Mouse (Mus musculus): ENCODE results near the gene Dusp5. TPM values are rescaled to one million over a fixed set of nuclear protein-coding genes. Genes with fewer than 3 reads are reported as not detected.

The Dusp5 gene
- 2.8 and 3.0 TPM in 2 replicates for polyA plus RNA-seq (2016; fragmentation: Nextera tagmentation; extraction: Ambion mirVana)

GRCm38 (mm10) chr19:53528752-53529454 lies at the start of gene Dusp5:
Dusp5 (plus strand) TSS chr19:53529109.
- Histone ChIP-seq H3K4me2 (peak within 1 kb of the TSS; percentile 80), H3K36me3 (replicated peaks) (no peaks in the 10 kb centered on the region), H3K9ac (peak within 1 kb of the TSS; percentile 64), H3K4me3 (replicated peaks) (peak within 1 kb of the TSS; percentile 63), H3K27ac (peak within 1 kb of the TSS; percentile 66), H3K9me3 (no peaks in the 10 kb centered on the region), H3K27me3 (peaks cover 45% of the 10 kb centered on the region), H3K4me1 (peaks cover 26% of the 10 kb centered on the region)
- peak; percentile 97 for ATAC-seq (ENCODE audit: low FRiP score)
- WGBS, result under 1% methylated on average over 82 of the region's 84 CpGs

- Histone ChIP-seq H3K36me3 (replicated peaks) (no peaks in the 10 kb centered on the region), H3K4me1 (no peaks in the 10 kb centered on the region), H3K4me3 (replicated peaks) (no peak overlapping the region), H3K9ac (no peak overlapping the region), H3K27me3 (no peaks in the 10 kb centered on the region), H3K4me2 (no peak overlapping the region), H3K9me3 (no peaks in the 10 kb centered on the region), H3K27ac (no peak overlapping the region)
- ATAC-seq (ENCODE audit: low FRiP score), result no peak
- WGBS, result 86% methylated on average over 8 of the region's 8 CpGs
Measured at GRCm38 (mm10) chr19:53479590-53479989, 49.3 kb upstream of the Dusp5 start.

DNA sequence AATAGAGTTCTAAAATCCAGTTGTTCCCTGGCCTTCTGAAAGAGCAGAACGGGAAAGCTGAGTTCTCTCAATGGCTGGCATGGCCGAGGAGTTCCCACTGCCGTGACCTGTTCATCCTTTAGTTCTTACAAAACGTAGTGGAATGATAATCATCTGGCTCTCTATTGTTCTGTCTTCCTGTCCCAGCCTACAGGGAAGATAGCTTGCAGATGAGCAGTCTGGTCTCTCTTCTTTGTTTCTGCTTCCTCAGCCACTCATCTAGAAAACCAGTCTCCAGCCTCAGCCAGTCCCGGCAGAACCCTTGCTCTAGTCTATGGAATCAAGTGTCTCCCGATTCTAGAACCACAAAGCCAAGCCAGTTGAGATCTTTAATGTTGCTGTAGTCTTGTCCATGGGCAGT lies 46.8 kb upstream of the Dusp5 start:
- H3K4me2 ChIP-seq, result no peak overlapping the region
- no peaks in the 10 kb centered on the region for H3K36me3 ChIP-seq (replicated peaks)
- no peaks in the 10 kb centered on the region for H3K9me3 ChIP-seq
- H3K4me1 ChIP-seq, result no peaks in the 10 kb centered on the region
- 66% methylated on average over 6 of the region's 6 CpGs for WGBS
- H3K9ac ChIP-seq, result no peak overlapping the region
- no peak overlapping the region for H3K4me3 ChIP-seq (replicated peaks)
- no peak overlapping the region for H3K27ac ChIP-seq
- ATAC-seq (ENCODE audit: low FRiP score), result no peak
- H3K27me3 ChIP-seq, result no peaks in the 10 kb centered on the region

GRCm38 (mm10) chr19:53482527-53482926 lies 46.4 kb upstream of the Dusp5 start:
- Histone ChIP-seq H3K9me3 (no peaks in the 10 kb centered on the region), H3K4me1 (no peaks in the 10 kb centered on the region), H3K27ac (no peak overlapping the region), H3K27me3 (no peaks in the 10 kb centered on the region), H3K4me2 (no peak overlapping the region), H3K4me3 (replicated peaks) (no peak overlapping the region), H3K36me3 (replicated peaks) (no peaks in the 10 kb centered on the region), H3K9ac (no peak overlapping the region)
- 81% methylated on average over 5 of the region's 5 CpGs for WGBS
- no peak for ATAC-seq (ENCODE audit: low FRiP score)

DNA sequence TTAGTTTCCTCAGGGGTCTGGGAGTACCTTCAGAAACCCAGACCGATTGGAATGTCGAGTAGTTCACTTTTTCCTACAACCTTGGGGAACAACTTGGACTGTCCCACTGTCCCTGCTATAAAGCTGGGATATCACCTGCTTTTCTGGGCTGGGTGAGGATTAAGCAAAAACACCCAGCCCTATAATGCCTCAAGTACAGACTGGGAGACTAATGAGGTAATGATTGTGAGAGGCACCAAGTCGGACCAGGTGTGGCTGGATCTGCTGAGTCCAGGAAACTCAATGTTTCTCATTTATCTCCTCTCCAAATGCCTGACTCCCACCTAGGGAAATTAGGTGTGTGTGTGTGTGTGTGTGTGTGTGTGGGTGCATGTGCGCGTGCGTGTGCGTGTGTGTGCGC lies 44.9 kb upstream of the Dusp5 start:
- no peak overlapping the region for H3K4me3 ChIP-seq (replicated peaks)
- no peak for ATAC-seq (ENCODE audit: low FRiP score)
- no peaks in the 10 kb centered on the region for H3K9me3 ChIP-seq
- no peaks in the 10 kb centered on the region for H3K4me1 ChIP-seq
- no peak overlapping the region for H3K27ac ChIP-seq
- no peaks in the 10 kb centered on the region for H3K36me3 ChIP-seq (replicated peaks)
- H3K9ac ChIP-seq, result no peak overlapping the region
- H3K4me2 ChIP-seq, result no peak overlapping the region
- 94% methylated on average over 8 of the region's 8 CpGs for WGBS
- H3K27me3 ChIP-seq, result no peaks in the 10 kb centered on the region

GRCm38 (mm10) chr19:53484918-53485317 lies 44.0 kb upstream of the Dusp5 start:
- Histone ChIP-seq H3K9me3 (no peaks in the 10 kb centered on the region), H3K36me3 (replicated peaks) (no peaks in the 10 kb centered on the region), H3K4me1 (no peaks in the 10 kb centered on the region), H3K27ac (no peak overlapping the region), H3K9ac (no peak overlapping the region), H3K4me3 (replicated peaks) (no peak overlapping the region), H3K27me3 (no peaks in the 10 kb centered on the region), H3K4me2 (no peak overlapping the region)
- 95% methylated on average over 3 of the region's 3 CpGs for WGBS
- no peak for ATAC-seq (ENCODE audit: low FRiP score)

DNA sequence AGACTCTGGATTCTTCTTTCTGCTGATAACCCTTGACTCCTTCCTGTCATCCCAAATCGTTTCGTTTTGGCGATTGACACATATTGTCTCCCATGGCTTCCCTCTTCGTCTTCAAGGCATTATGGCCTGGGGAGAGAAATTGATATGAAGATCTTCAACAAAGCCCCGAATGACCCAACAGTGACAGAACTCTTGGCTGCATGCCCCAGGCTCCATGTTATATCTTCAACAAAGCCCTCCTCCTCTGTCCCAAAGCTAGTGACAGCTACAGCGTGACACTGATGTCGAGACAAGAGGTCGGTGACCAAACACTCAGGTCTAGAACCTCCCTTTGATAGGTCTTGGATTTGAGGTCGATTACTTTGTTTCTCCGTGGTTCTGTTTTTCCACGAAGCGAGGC lies 39.7 kb upstream of the Dusp5 start:
- no peak overlapping the region for H3K9ac ChIP-seq
- WGBS, result 89% methylated on average over 12 of the region's 12 CpGs
- H3K36me3 ChIP-seq (replicated peaks), result no peaks in the 10 kb centered on the region
- H3K27me3 ChIP-seq, result no peaks in the 10 kb centered on the region
- H3K4me1 ChIP-seq, result no peaks in the 10 kb centered on the region
- H3K4me2 ChIP-seq, result no peak overlapping the region
- H3K27ac ChIP-seq, result no peak overlapping the region
- H3K9me3 ChIP-seq, result no peaks in the 10 kb centered on the region
- ATAC-seq (ENCODE audit: low FRiP score), result no peak
- H3K4me3 ChIP-seq (replicated peaks), result no peak overlapping the region

- Histone ChIP-seq H3K36me3 (replicated peaks) (no peaks in the 10 kb centered on the region), H3K9me3 (no peaks in the 10 kb centered on the region), H3K4me1 (no peaks in the 10 kb centered on the region), H3K9ac (no peak overlapping the region), H3K27me3 (no peaks in the 10 kb centered on the region), H3K27ac (no peak overlapping the region), H3K4me3 (replicated peaks) (no peak overlapping the region), H3K4me2 (no peak overlapping the region)
- ATAC-seq (ENCODE audit: low FRiP score), result no peak
- 88% methylated on average over 1 of the region's 1 CpGs for WGBS
Measured at GRCm38 (mm10) chr19:53489910-53490309, 39.0 kb upstream of the Dusp5 start.

- no peak overlapping the region for H3K9ac ChIP-seq
- no peaks in the 10 kb centered on the region for H3K9me3 ChIP-seq
- no peak for ATAC-seq (ENCODE audit: low FRiP score)
- no peaks in the 10 kb centered on the region for H3K27me3 ChIP-seq
- no peaks in the 10 kb centered on the region for H3K4me1 ChIP-seq
- 80% methylated on average over 8 of the region's 8 CpGs for WGBS
- no peaks in the 10 kb centered on the region for H3K36me3 ChIP-seq (replicated peaks)
- H3K4me2 ChIP-seq, result no peak overlapping the region
- H3K4me3 ChIP-seq (replicated peaks), result no peak overlapping the region
- H3K27ac ChIP-seq, result no peak overlapping the region
Measured at GRCm38 (mm10) chr19:53490898-53491297, 38.0 kb upstream of the Dusp5 start.

DNA sequence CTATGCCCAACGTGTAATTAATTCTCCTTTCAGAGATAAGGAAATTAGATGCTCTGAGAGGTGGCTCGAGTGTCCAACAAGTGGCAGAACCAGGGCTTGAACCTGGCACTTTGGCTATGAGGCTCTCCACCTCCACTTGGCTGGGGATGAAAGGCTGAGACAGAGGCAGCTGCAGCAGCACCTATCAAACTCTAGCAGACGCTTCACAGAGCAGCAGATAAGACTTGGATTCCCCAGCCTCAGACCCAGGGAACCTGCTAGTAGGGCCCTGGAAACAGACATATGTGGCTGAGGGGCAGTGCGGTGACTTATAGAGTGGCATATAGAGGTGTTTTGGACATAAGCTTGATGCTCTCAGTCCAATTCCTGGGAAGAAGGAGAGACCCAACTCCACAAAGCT lies 36.4 kb upstream of the Dusp5 start:
- H3K9me3 ChIP-seq, result no peaks in the 10 kb centered on the region
- ATAC-seq (ENCODE audit: low FRiP score), result no peak
- H3K4me2 ChIP-seq, result no peak overlapping the region
- 83% methylated on average over 4 of the region's 4 CpGs for WGBS
- H3K4me1 ChIP-seq, result no peaks in the 10 kb centered on the region
- H3K36me3 ChIP-seq (replicated peaks), result no peaks in the 10 kb centered on the region
- no peaks in the 10 kb centered on the region for H3K27me3 ChIP-seq
- H3K4me3 ChIP-seq (replicated peaks), result no peak overlapping the region
- no peak overlapping the region for H3K9ac ChIP-seq
- H3K27ac ChIP-seq, result no peak overlapping the region

DNA sequence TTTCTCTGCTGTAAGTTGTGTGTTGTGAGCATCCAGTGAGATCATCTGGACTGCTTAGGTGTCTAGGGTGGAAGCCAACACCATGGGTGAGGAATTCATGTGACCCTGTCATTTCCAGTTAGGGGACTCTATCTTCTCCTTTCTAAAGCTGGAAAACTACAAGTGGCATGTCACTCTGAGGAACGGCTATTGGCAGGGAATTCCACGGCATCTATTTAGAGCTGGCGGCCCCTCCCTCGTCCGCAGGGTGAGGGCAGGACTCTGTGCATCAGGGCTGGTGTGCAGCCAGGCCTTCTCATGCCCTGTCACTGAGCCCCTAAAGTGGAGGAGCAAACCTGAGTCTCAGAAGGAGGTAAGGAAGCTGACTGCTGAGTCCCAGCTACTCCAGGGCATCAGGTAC lies 35.0 kb upstream of the Dusp5 start:
- H3K9ac ChIP-seq, result no peak overlapping the region
- no peak overlapping the region for H3K4me2 ChIP-seq
- no peak overlapping the region for H3K4me3 ChIP-seq (replicated peaks)
- no peak overlapping the region for H3K27ac ChIP-seq
- no peaks in the 10 kb centered on the region for H3K36me3 ChIP-seq (replicated peaks)
- H3K4me1 ChIP-seq, result no peaks in the 10 kb centered on the region
- no peak for ATAC-seq (ENCODE audit: low FRiP score)
- WGBS, result 81% methylated on average over 5 of the region's 5 CpGs
- H3K27me3 ChIP-seq, result no peaks in the 10 kb centered on the region
- no peaks in the 10 kb centered on the region for H3K9me3 ChIP-seq

GRCm38 (mm10) chr19:53497910-53498309 lies 31.0 kb upstream of the Dusp5 start:
- no peaks in the 10 kb centered on the region for H3K36me3 ChIP-seq (replicated peaks)
- no peak overlapping the region for H3K9ac ChIP-seq
- ATAC-seq (ENCODE audit: low FRiP score), result no peak
- H3K27me3 ChIP-seq, result no peaks in the 10 kb centered on the region
- no peaks in the 10 kb centered on the region for H3K9me3 ChIP-seq
- H3K4me2 ChIP-seq, result no peak overlapping the region
- H3K4me1 ChIP-seq, result peaks cover 3% of the 10 kb centered on the region; the same call in 1 of the 2 replicates
- no peak overlapping the region for H3K4me3 ChIP-seq (replicated peaks)
- H3K27ac ChIP-seq, result no peak overlapping the region
- 65% methylated on average over 3 of the region's 3 CpGs for WGBS

DNA sequence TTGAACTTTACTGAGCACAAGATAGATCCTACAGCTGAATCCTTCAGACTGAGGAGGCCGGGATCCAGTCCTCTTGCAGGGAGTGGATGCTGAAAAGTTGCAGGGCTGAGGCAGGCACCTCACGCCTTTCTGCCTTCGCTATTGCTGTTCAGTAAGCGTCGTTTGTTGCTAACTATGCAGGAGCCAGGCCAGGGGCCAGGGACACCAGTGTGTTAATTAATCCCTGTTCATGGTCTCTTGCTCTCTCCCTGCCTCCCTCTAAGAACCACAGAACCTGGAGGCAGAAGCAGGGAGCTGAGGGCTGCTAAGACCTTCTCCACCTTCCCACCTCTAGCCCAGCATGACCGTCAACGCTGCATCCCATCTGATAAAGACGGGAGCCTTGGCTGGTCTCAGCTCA lies 29.9 kb upstream of the Dusp5 start:
- H3K9ac ChIP-seq, result no peak overlapping the region
- ATAC-seq (ENCODE audit: low FRiP score), result no peak
- H3K27me3 ChIP-seq, result no peaks in the 10 kb centered on the region
- WGBS, result 83% methylated on average over 8 of the region's 8 CpGs
- no peak overlapping the region for H3K27ac ChIP-seq
- H3K4me1 ChIP-seq, result peaks cover 6% of the 10 kb centered on the region; the same call in 1 of the 2 replicates
- H3K36me3 ChIP-seq (replicated peaks), result no peaks in the 10 kb centered on the region
- H3K9me3 ChIP-seq, result no peaks in the 10 kb centered on the region
- no peak overlapping the region for H3K4me3 ChIP-seq (replicated peaks)
- no peak overlapping the region for H3K4me2 ChIP-seq
